ENCODE assay signal across 8 mouse cellular contexts in the genomic region with DNA sequence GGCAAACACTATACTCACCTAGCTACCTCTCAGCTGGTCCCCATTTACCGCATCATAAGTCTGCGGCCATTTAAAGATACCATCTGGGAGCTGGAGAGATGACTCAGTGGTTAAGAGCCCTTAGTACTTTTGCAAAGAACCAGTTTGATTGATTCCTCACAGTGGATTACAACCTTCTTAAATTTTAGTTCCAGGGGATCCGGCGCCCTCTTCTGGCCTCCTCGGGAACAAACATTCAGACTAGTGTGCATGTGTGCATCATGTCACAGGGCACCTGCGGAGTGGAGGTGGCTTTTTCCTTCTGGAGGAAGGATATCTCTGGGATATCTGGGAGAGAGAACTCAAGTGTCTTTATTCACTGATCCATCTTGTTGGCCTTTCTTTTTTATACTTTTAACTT. TPM values are rescaled to one million over a fixed set of nuclear protein-coding genes. Genes with fewer than 3 reads are reported as not detected.
DNase-seq lines count a peak whose midpoint lies in the region; ATAC-seq and TF ChIP-seq lines count a peak whose summit lies in the region.

No protein-coding gene starts in this region.

- ATAC-seq in cerebellum, adult (ENCODE audit: insufficient number of reproducible peaks, low FRiP score, low TSS enrichment): no peak
- 0 out of 2 replicates have a peak, but pooled peaks have one; percentile 22 for ATAC-seq in lung, postnatal 0 days

- H3K27me3 ChIP-seq in lung, postnatal 0 days (replicated peaks; ENCODE audit: insufficient read depth, low read length): no peaks in the 10 kb centered on the region

- H3K9me3 ChIP-seq in lung, postnatal 0 days (ENCODE audit: low read length): no peaks in the 10 kb centered on the region

- no peak for TF ChIP-seq EP300 in lung, postnatal 0 days (IDR thresholded peaks at IDR 0.05)

- peak; percentile 55 for DNase-seq in cerebellum, adult 11 months
- peak; percentile 71 for DNase-seq in urinary bladder, postnatal 14 days (ENCODE audit: low spot score)
- no peak for DNase-seq in urinary bladder, postnatal 10 days (ENCODE audit: low spot score)
- peak; percentile 76 for DNase-seq in embryo, embryonic 10.5 days (ENCODE audit: low spot score)
- peak; percentile 83 to 88 for DNase-seq in kidney, postnatal 25 days
- peak; percentile 78 for DNase-seq in lung, postnatal 0 days (ENCODE audit: low spot score)
- DNase-seq in spleen, postnatal 10 days (ENCODE audit: low spot score in 2 of 2): peak; percentile 56 to 82

- H3K27ac ChIP-seq in lung, postnatal 0 days (ENCODE audit: low read length): no peak overlapping the region

- no peak overlapping the region for H3K4me3 ChIP-seq in lung, postnatal 0 days (ENCODE audit: low read depth, low read length)

- H3K4me1 ChIP-seq in lung, postnatal 0 days (ENCODE audit: insufficient read depth, low read depth, low read length): no peaks in the 10 kb centered on the region; the same call in 1 of the 2 replicates

- no peak overlapping the region for H3K9ac ChIP-seq in lung, postnatal 0 days (replicated peaks; ENCODE audit: low read depth)

- 22% methylated on average over 6 of the region's 6 CpGs for WGBS in lung, postnatal 0 days

- H3K4me2 ChIP-seq in lung, postnatal 0 days (replicated peaks; ENCODE audit: low read depth, low read length): no peak overlapping the region

- no peaks in the 10 kb centered on the region for H3K36me3 ChIP-seq in lung, postnatal 0 days (ENCODE audit: insufficient read depth, low read length)

- peak; percentile 76 for TF ChIP-seq CTCF in lung, postnatal 0 days (IDR thresholded peaks at IDR 0.05)

RNA-seq across cellular contexts. Expression of a gene that starts 5.1 kb away (rescaled TPM):
- polyA plus RNA-seq in lung, postnatal 0 days (2015; fragmentation: Nextera tagmentation; extraction: Ambion mirVana): 13.0 and 13.2 TPM in 2 replicates

RNA-seq across cellular contexts. Expression of a gene that starts 31.6 kb away (rescaled TPM):
- 4.7 and 4.9 TPM in 2 replicates for polyA plus RNA-seq in lung, postnatal 0 days (2015; fragmentation: Nextera tagmentation; extraction: Ambion mirVana)

RNA-seq across cellular contexts. Expression of a gene that starts 38.8 kb away (rescaled TPM):
- 16.1 and 19.2 TPM in 2 replicates for polyA plus RNA-seq in lung, postnatal 0 days (2015; fragmentation: Nextera tagmentation; extraction: Ambion mirVana)

RNA-seq across cellular contexts. Expression of a gene that starts 41.8 kb away (rescaled TPM):
- 0.11 and 0.12 TPM in 2 replicates for polyA plus RNA-seq in lung, postnatal 0 days (2015; fragmentation: Nextera tagmentation; extraction: Ambion mirVana)
